Mouse (Mus musculus) c-Kit-positive CD71-negative TER-119-negative erythroid progenitor cells, embryonic 14.5 days (primary cell): ENCODE measurements around the gene Rimklb.

Experiments
- DNase-seq: peaks from one replicate; pipeline ENCODE4 v3.0.0-alpha.2; 2013; ENCODE audit warnings: low read depth

Gene Rimklb

GRCm38 (mm10) chr6:122417015-122417414 is 81.5 kb downstream of the Rimklb start:
- no peak for DNase-seq

- no peak for DNase-seq
Measured at GRCm38 (mm10) chr6:122416347-122416746, 82.2 kb downstream of the Rimklb start.

DNA sequence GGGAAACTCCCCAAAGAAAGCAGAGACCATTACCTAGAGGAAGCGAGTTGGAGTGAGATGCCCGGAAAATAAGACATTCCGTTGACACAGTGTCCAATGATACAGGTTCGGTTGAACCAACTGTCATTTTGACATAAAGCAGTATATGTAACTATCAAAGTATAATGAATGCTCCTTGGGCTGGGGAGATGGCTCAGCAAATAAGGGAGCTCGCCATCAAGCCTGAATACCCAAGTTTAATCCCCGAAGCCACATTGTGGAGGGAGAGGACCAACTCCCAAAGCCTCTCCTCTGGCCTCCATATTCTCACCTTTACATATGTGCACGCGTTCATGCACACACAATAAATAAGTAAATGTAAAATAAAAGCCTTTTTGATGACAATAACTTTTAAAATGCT is 87.3 kb downstream of the Rimklb start:
- no peak for DNase-seq

- no peak for DNase-seq
Measured at GRCm38 (mm10) chr6:122402240-122402639, 96.3 kb downstream of the Rimklb start.

DNA sequence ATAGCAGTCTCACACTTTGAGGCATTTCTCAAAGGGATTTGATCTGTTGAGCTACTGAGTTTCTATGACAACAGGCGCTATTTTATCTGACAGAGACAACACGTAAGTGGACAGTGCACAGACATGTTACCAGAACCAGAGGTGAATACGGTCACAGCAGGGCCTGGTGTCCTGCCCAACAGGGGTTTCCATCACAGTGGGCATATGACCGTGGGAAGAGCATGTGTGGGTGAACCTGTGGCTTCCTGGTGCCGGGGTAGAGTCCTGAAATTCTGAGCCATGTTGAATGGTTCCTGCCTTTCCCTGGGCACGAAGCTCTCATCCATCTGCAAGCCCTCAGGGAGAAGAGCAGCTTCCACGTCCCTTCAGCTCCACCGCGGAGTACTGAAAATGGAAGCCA is 98.3 kb downstream of the Rimklb start:
- DNase-seq = no peak
